Mouse (Mus musculus) heart, embryonic 15.5 days (tissue): ENCODE results near the gene Arl14. TPM values are rescaled to one million over a fixed set of nuclear protein-coding genes. Genes with fewer than 3 reads are reported as not detected.

ENCODE experiments used
- ATAC-seq: fragments of 200-750 bp; cut with Nextera tagmentation; replicated peaks from 2 replicates; pipeline ENCODE4 v1.8.0; 2017; ENCODE audit warnings: low read depth, moderate TSS enrichment; ENCODE audit not compliant: insufficient number of reproducible peaks, insufficient read depth, low FRiP score
- H3K27ac ChIP-seq: fragments of 300-500 bp; sonication (generic); 2 replicates; pipeline ENCODE4 v1.5.1; 2015; ENCODE audit warnings: mild to moderate bottlenecking, inconsistent platforms
- H3K27me3 ChIP-seq: fragments of 300-500 bp; sonication (generic); 2 replicates; pipeline ENCODE4 v1.6.1; 2015; ENCODE audit warnings: inconsistent platforms
- H3K36me3 ChIP-seq: fragments of 300-500 bp; sonication (generic); 2 replicates; pipeline ENCODE4 v1.6.1; 2015; ENCODE audit warnings: mild to moderate bottlenecking, inconsistent platforms
- H3K4me1 ChIP-seq: fragments of 300-500 bp; sonication (generic); replicated peaks from 2 replicates; pipeline ENCODE4 v1.6.1; 2015; ENCODE audit warnings: inconsistent platforms
- H3K4me2 ChIP-seq: fragments of 300-500 bp; sonication (generic); 2 replicates; pipeline ENCODE4 v1.6.1; 2015; ENCODE audit warnings: inconsistent platforms, mild to moderate bottlenecking, moderate library complexity
- H3K4me3 ChIP-seq: fragments of 300-500 bp; sonication (generic); 2 replicates; pipeline ENCODE4 v1.5.1; 2015; ENCODE audit warnings: mild to moderate bottlenecking, inconsistent platforms
- H3K9ac ChIP-seq: fragments of 300-500 bp; sonication (generic); 2 replicates; pipeline ENCODE4 v1.6.1; 2015; ENCODE audit warnings: mild to moderate bottlenecking, inconsistent platforms
- H3K9me3 ChIP-seq: fragments of 300-500 bp; sonication (generic); replicated peaks from 2 replicates; pipeline ENCODE4 v1.6.1; 2016; ENCODE audit warnings: inconsistent platforms
- WGBS: fragments of 180-500 bp; shearing (Covaris S2); methylation state at CpG from one replicate; pipeline ENCODE4 v1.1.7; 2015; ENCODE audit warnings: mixed read lengths; 5-methylcytosine and 5-hydroxymethylcytosine counted together
- polyA plus RNA-seq: library from polyadenylated mRNA; unstranded; fragments of >200 nt; fragmentation: Nextera tagmentation; extraction: Ambion mirVana; gene quantifications from 2 replicates; pipeline ENCODE4 v1.2.1, GENCODE M21; 2015

The Arl14 gene
- 0.15 TPM in 1 of 2 replicates, not detected in the other for polyA plus RNA-seq

DNA sequence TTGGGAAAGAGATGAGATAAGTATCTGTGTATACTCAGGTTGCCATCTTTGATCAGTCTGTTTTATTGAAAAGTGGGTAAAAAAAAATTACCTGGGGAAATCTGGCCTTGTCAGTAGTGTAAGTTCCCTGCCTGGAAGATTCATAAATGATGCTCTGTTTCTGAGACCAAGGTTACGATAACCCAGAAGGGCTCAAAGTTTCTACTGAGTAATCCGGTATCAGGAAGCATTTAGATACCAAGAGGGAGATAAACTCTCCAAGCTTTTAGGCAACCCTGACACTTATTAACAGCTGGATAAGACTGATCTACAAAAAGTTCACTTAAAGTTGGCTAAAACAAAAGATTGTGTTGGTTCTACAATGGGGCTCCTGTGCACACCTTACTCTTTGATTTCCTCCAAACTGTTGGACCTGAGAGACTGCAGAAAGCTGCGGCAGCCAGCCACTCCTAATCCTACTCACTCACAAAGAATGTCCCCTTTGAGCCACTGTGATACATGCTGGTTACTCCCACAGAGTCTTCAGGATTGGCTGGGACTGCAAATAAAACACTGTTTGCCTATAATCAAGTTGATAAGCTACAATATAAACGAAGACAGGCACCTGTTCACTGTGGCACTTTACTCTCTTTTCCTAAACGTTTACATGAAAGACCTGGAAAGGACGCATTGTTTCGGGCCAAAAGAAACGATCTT lies at the start of gene Arl14:
TSS of gene Arl14 (plus strand) at position 614 of the 696 bp plus-strand sequence.
- H3K27ac ChIP-seq = no peak within 1 kb of the TSS

DNA sequence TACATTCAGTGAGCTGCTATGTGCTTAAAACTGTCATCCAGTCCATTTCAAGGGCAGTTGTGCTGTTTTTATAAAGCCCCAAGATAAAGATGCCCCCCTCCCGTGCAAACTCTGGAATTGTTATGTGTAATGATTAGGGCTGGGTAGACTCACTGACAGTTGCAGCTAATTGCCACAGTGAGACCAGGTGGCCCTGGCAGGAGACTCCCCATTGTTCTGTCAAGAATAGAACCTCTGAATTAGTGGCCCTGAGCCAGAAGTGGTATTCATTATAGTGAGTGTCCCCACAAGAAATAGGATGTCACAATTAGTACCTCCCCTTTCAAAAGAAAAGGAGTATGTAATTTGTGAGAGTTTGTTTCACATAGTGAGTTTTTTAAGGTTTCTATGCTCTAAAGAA lies 47.0 kb upstream of the Arl14 start:
- 15% methylated on average over 1 of the region's 1 CpGs for WGBS
- ATAC-seq = no peak
- H3K36me3 ChIP-seq = no peaks in the 10 kb centered on the region

More for the DNA sequence above, at the start of gene Arl14:
- Histone ChIP-seq H3K4me3 (no peak within 1 kb of the TSS), H3K36me3 (no peaks in the 10 kb centered on the region), H3K9me3 (no peaks in the 10 kb centered on the region), H3K9ac (no peak within 1 kb of the TSS), H3K4me1 (peaks cover 12% of the 10 kb centered on the region), H3K4me2 (no peak within 1 kb of the TSS), H3K27me3 (no peaks in the 10 kb centered on the region)
- 65% methylated on average over 8 of the region's 8 CpGs for WGBS
- no peak for ATAC-seq

DNA sequence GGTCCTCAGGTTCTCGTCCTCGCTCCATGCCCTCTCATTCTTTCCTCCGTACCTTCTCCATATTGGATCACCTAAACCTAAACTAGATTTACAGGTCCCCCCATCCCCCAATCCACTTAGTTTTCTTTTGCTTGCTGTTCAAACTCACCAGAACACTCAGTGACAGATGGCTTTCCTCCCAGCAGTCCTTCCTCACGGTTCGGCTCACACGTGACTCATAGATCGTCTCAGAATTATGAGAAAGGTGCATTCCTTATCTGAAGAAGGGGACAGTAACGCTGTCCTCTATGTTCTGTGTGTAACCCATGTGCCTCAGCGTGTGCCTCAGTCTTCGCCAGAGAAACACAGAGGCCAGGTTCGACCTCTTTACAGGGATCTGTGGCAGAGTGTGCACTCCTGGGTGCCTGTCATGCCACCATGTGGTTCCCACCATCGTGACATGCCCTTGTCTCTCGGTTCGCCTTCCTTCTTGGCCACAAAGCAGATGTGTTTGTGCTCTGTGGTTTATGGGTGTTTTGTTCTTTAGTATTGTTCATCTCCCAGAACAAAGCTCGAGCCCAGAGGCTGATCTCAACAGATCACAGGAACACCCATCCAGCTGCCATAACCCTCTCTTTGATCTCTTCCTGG lies 44.9 kb upstream of the Arl14 start:
- Histone ChIP-seq H3K36me3 (no peaks in the 10 kb centered on the region), H3K9ac (no peak overlapping the region), H3K9me3 (no peaks in the 10 kb centered on the region), H3K4me3 (no peak overlapping the region), H3K4me1 (peaks cover 3% of the 10 kb centered on the region), H3K27ac (no peak overlapping the region), H3K4me2 (no peak overlapping the region), H3K27me3 (no peaks in the 10 kb centered on the region)
- ATAC-seq = no peak
- WGBS = 74% methylated on average over 15 of the region's 15 CpGs

More for the DNA sequence above, 47.0 kb upstream of the Arl14 start:
- Histone ChIP-seq H3K9me3 (no peaks in the 10 kb centered on the region), H3K27ac (no peak overlapping the region), H3K4me1 (peaks cover 3% of the 10 kb centered on the region), H3K9ac (no peak overlapping the region), H3K4me3 (no peak overlapping the region), H3K27me3 (no peaks in the 10 kb centered on the region), H3K4me2 (no peak overlapping the region)

GRCm38 (mm10) chr3:69177914-69178313 lies 44.3 kb upstream of the Arl14 start:
- no peak overlapping the region for H3K9ac ChIP-seq
- ATAC-seq = no peak

GRCm38 (mm10) chr3:69178365-69179004 lies 43.7 kb upstream of the Arl14 start:
- 77% methylated on average over 14 of the region's 14 CpGs for WGBS
- Histone ChIP-seq H3K4me2 (no peak overlapping the region), H3K27me3 (no peaks in the 10 kb centered on the region), H3K27ac (no peak overlapping the region), H3K9me3 (no peaks in the 10 kb centered on the region), H3K9ac (no peak overlapping the region), H3K4me3 (no peak overlapping the region), H3K4me1 (peaks cover 3% of the 10 kb centered on the region), H3K36me3 (no peaks in the 10 kb centered on the region)
- ATAC-seq = no peak

More at GRCm38 (mm10) chr3:69177914-69178313, 44.3 kb upstream of the Arl14 start:
- Histone ChIP-seq H3K4me1 (peaks cover 3% of the 10 kb centered on the region), H3K27ac (no peak overlapping the region), H3K4me3 (no peak overlapping the region), H3K9me3 (no peaks in the 10 kb centered on the region), H3K4me2 (no peak overlapping the region), H3K27me3 (no peaks in the 10 kb centered on the region), H3K36me3 (no peaks in the 10 kb centered on the region)

- no peaks in the 10 kb centered on the region for H3K27me3 ChIP-seq
- no peak overlapping the region for H3K27ac ChIP-seq
- no peaks in the 10 kb centered on the region for H3K9me3 ChIP-seq
- 77% methylated on average over 8 of the region's 8 CpGs for WGBS
- no peak overlapping the region for H3K4me3 ChIP-seq
- no peak overlapping the region for H3K4me2 ChIP-seq
- H3K36me3 ChIP-seq = no peaks in the 10 kb centered on the region
- no peak for ATAC-seq
- H3K9ac ChIP-seq = no peak overlapping the region
- no peaks in the 10 kb centered on the region for H3K4me1 ChIP-seq
Observed at GRCm38 (mm10) chr3:69181531-69181930, 40.7 kb upstream of the Arl14 start.

DNA sequence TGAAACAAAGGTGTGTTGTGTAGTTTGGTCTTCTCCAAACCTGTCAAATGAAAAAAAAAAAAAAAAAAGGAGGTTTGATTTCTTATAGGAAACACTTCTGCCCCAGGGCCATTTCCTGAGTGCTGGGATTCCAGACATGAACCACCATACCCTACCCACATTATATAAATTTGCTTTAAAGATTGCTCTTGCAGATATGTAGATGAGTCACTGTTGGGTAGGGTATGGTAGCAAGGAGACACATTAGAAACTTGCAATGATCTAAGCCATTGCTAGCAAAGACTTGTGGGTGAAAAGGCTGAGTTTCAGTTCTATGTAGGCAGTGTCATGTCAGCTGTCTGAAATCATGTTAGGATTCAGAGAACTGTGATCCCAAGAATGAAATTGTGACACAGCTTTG lies 40.0 kb upstream of the Arl14 start:
- H3K9ac ChIP-seq = no peak overlapping the region
- H3K4me1 ChIP-seq = no peaks in the 10 kb centered on the region
- H3K9me3 ChIP-seq = no peaks in the 10 kb centered on the region
- no peak for ATAC-seq
- no peaks in the 10 kb centered on the region for H3K27me3 ChIP-seq
- no peak overlapping the region for H3K4me2 ChIP-seq
- no peak overlapping the region for H3K4me3 ChIP-seq
- H3K36me3 ChIP-seq = no peaks in the 10 kb centered on the region
- no peak overlapping the region for H3K27ac ChIP-seq

DNA sequence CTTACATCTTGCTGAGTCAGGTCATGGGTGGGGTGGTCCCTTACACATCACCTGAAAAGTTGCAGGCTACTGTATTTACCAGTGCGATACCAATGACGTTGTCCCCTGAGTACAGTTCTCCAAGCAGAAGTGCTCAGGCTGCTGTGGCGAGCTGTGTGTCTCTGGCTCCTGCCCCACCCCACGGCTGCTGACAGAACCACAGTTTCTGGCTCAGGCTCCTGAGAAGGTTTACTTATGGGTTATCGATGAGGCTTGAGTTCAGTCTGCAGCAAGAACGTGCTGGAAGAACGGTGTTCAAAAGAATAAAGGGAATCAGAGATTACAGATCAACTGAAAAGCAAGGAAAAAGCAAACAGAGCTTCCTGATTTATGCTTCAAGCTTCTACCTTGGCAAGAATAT lies 37.0 kb upstream of the Arl14 start:
- H3K27me3 ChIP-seq = no peaks in the 10 kb centered on the region
- H3K9me3 ChIP-seq = no peaks in the 10 kb centered on the region
- H3K27ac ChIP-seq = no peak overlapping the region
- ATAC-seq = no peak
- no peak overlapping the region for H3K4me3 ChIP-seq
- WGBS = 70% methylated on average over 7 of the region's 7 CpGs
- H3K4me1 ChIP-seq = no peaks in the 10 kb centered on the region
- no peaks in the 10 kb centered on the region for H3K36me3 ChIP-seq
- H3K4me2 ChIP-seq = no peak overlapping the region
- H3K9ac ChIP-seq = no peak overlapping the region

DNA sequence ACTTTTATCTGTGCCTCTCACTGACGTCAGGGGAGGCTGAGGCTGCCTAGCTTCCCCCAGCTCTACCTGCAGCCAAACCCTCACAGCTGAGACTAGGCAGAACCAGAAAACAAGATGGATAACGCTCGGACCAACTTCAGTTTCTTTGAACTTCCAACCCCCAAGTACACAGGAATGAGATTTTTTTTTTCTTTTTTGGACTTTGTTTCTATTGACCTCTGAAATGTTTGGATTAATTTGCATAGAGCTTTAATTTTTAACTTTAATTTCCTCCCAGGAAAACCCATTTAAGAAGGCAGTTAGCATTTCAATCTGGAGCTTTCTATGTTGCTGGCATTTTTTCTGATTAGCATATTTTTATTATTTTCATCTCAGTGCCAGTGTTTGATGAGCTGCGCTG lies 36.2 kb upstream of the Arl14 start:
- no peaks in the 10 kb centered on the region for H3K36me3 ChIP-seq
- no peaks in the 10 kb centered on the region for H3K4me1 ChIP-seq
- ATAC-seq = no peak
- no peak overlapping the region for H3K9ac ChIP-seq
- H3K27me3 ChIP-seq = no peaks in the 10 kb centered on the region
- no peak overlapping the region for H3K4me3 ChIP-seq
- WGBS = 69% methylated on average over 4 of the region's 4 CpGs
- no peak overlapping the region for H3K27ac ChIP-seq
- H3K9me3 ChIP-seq = no peaks in the 10 kb centered on the region
- H3K4me2 ChIP-seq = no peak overlapping the region

DNA sequence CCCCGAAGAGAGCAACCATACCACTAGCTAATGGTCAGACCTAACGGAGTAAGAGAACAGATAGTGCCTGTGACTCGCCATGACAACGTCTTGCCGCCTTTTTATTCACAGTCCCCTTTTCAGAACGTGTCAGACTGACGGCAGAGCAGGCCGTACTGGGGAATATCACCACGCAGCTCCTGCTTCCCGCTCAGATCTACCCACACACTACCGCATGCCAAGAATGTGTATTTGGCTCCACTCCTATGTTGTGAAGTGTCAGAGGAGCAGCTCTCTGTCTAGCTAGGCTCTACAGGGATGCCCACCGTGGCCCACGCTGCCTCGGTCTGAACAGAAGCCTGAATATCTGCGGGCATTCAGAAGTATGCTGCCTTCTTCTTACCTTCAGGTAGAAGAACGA lies 35.6 kb upstream of the Arl14 start:
- WGBS = 50% methylated on average over 16 of the region's 16 CpGs
- Histone ChIP-seq H3K4me1 (no peaks in the 10 kb centered on the region), H3K27me3 (no peaks in the 10 kb centered on the region), H3K9me3 (no peaks in the 10 kb centered on the region), H3K9ac (no peak overlapping the region), H3K4me2 (no peak overlapping the region), H3K36me3 (no peaks in the 10 kb centered on the region), H3K27ac (no peak overlapping the region), H3K4me3 (no peak overlapping the region)
- no peak; the same call in 1 of the 2 replicates for ATAC-seq

GRCm38 (mm10) chr3:69192995-69193394 lies 29.2 kb upstream of the Arl14 start:
- H3K4me3 ChIP-seq = no peak overlapping the region
- no peaks in the 10 kb centered on the region for H3K36me3 ChIP-seq
- H3K9me3 ChIP-seq = no peaks in the 10 kb centered on the region
- no peaks in the 10 kb centered on the region for H3K27me3 ChIP-seq
- no peak overlapping the region for H3K27ac ChIP-seq
- H3K9ac ChIP-seq = no peak overlapping the region
- WGBS = 90% methylated on average over 3 of the region's 3 CpGs
- ATAC-seq = no peak
- H3K4me2 ChIP-seq = no peak overlapping the region
- H3K4me1 ChIP-seq = no peaks in the 10 kb centered on the region
